Mouse (Mus musculus) 3T3-L1 (cell line): ENCODE measurements around the gene Znrf1.

Experiments
- DNase-seq: peaks from one replicate; pipeline ENCODE4 v3.0.0-alpha.2; 2015; ENCODE audit warnings: low read depth, low spot score

Znrf1 gene

GRCm38 (mm10) chr8:111533503-111533902 is 2.4 kb upstream of the Znrf1 start:
- no peak for DNase-seq

GRCm38 (mm10) chr8:111535491-111535890 is 406 bp upstream of the Znrf1 start:
- no peak for DNase-seq

- peak; percentile 55 for DNase-seq
These were observed 1.3 kb downstream of the Znrf1 start for GRCm38 (mm10) chr8:111536978-111537764.

GRCm38 (mm10) chr8:111537765-111538158 is 1.9 kb downstream of the Znrf1 start:
- no peak for DNase-seq

GRCm38 (mm10) chr8:111538194-111538593 is 2.3 kb downstream of the Znrf1 start:
- DNase-seq = peak; percentile 83

GRCm38 (mm10) chr8:111539422-111540076 is 3.7 kb downstream of the Znrf1 start:
- DNase-seq = no peak

GRCm38 (mm10) chr8:111543712-111544380 is 7.9 kb downstream of the Znrf1 start:
- no peak for DNase-seq

GRCm38 (mm10) chr8:111545406-111546156 is 9.7 kb downstream of the Znrf1 start:
- DNase-seq = no peak

GRCm38 (mm10) chr8:111547144-111547543 is 11.2 kb downstream of the Znrf1 start:
- DNase-seq = peak; percentile 41

GRCm38 (mm10) chr8:111548201-111548600 is 12.3 kb downstream of the Znrf1 start:
- peak; percentile 53 for DNase-seq

GRCm38 (mm10) chr8:111550002-111550870 is 14.3 kb downstream of the Znrf1 start:
- DNase-seq = no peak

- no peak for DNase-seq
These were observed 15.7 kb downstream of the Znrf1 start for GRCm38 (mm10) chr8:111551511-111552130.

GRCm38 (mm10) chr8:111561824-111562223 is 25.9 kb downstream of the Znrf1 start:
- no peak for DNase-seq

GRCm38 (mm10) chr8:111562274-111562803 is 26.4 kb downstream of the Znrf1 start:
- no peak for DNase-seq

- DNase-seq = no peak
These were observed 27.2 kb downstream of the Znrf1 start for GRCm38 (mm10) chr8:111563075-111563474.

- DNase-seq = no peak
These were observed 27.8 kb downstream of the Znrf1 start for GRCm38 (mm10) chr8:111563687-111564086.

GRCm38 (mm10) chr8:111564093-111564492 is 28.2 kb downstream of the Znrf1 start:
- DNase-seq = no peak

GRCm38 (mm10) chr8:111565784-111566191 is 29.9 kb downstream of the Znrf1 start:
- no peak for DNase-seq

GRCm38 (mm10) chr8:111566326-111566725 is 30.4 kb downstream of the Znrf1 start:
- DNase-seq = no peak

- no peak for DNase-seq
These were observed 31.7 kb downstream of the Znrf1 start for GRCm38 (mm10) chr8:111567571-111567970.
